Mouse (Mus musculus): ENCODE results near the gene Usp40.

Gene Usp40

DNA sequence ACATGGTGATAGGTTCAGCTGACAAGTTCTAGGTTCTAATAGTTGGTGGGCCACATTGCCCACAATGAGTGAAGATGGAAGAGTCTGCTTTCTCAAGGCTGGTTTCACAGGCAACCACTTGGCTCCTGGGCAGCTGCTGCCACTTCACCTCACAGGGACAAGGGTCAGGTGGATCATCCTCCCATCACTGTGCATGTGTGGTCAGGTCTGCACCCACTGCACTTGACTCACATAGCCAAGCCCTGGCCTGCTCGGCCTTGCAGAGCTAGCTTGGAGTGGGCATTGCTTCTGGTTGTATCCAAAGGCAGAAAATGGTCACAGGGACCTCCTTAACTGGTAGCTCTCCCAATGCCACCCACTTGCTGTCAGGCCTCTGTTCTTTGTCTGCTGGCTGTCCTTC is 66.6 kb downstream of the Usp40 start:
- no peak for DNase-seq

DNA sequence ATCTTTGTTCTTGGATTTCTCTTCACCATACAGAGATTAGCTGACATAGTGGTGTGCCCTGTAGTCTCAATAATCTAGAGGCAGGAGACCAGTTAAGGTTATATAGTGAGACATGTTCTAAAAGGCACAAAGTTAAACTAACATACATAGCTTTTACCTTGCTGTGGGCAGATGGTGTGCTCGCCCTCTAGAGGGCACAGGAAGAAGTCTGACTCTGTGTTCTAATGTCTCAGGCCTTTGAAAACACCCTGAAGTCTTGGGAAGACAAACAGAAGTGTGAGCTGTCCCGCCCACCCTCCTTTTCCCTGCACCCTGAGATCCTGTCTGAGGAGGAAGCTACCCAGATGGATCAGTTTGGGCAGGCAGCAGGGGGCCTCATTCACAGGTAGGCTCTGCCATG is 71.8 kb downstream of the Usp40 start:
- DNase-seq, result peak; percentile 20

DNA sequence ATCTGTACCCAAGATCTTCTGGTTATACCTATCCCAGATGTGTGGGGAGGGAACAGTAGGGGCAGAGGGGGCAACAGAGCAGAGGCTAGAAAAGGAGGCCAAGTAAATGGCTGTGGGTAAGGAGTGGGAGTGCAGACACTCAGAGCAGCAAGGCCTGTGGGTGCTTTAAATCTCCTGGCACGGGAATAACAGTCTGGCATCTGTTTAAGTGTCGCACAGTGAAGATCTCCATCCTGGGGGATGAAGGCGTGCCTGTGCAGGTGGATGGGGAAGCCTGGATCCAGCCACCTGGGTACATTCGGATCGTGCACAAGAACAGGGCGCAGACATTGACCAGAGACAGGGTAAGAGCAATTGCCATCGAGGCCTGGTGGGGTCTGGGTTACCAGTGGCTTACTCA is 72.3 kb downstream of the Usp40 start:
- DNase-seq, result no peak

DNA sequence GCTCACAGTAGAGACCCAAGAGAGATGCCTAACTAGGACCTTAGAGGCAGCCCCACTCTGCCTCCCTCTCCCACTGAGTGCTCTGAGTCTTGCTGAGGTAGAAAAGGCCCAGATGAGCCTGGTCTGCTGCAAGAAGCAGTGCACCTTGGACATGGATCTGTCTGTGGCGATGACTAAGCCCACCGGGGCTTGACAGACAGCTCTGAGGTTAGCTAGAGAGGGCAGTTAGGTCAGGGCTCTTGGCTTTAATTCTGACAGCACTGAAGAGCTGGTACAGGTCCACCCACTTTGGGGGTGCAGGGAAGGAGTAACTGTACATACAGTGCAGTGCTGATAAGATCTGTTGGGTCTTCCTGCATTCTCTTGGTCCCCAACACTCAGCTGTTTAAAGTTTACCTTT is 72.8 kb downstream of the Usp40 start:
- DNase-seq, result peak; percentile 16

DNA sequence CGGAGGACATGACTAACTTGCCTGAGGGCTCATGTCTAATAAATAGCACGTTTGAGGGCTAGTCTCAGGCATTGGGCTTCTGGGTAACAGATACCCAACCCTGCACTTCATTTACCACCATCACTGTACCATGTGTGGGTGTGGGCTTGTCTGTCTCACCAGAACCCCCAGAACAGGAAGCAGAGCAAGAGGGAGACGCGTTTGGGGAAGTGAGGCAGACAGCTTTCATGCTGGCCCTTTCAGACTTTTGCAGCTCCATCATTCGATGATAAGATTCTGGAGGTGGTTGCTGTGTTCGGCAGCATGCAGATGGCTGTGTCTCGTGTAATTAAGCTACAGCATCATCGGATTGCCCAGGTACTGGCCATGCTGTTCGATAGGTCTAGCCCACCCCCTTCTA is 73.3 kb downstream of the Usp40 start:
- peak; percentile 35 for DNase-seq

DNA sequence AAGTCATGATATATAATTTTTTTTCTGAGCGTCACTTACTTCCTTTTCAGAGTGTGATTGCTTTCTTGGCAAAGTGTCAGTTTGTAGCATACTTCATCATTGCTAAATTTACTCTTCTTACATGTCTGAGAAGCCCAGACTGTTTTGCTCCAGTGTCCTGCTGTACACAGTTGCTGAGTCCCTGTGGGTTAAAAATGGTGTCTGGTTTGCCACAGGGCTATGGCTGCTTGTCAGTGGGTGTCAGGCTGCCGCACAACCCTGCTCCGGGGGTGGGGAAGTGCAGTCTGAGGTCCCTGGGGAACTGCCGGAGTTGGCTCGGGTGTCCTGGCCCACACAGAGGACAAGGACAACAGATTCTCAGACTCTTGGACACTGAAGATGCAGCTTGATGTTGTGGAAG is 75.3 kb downstream of the Usp40 start:
- DNase-seq, result no peak

DNA sequence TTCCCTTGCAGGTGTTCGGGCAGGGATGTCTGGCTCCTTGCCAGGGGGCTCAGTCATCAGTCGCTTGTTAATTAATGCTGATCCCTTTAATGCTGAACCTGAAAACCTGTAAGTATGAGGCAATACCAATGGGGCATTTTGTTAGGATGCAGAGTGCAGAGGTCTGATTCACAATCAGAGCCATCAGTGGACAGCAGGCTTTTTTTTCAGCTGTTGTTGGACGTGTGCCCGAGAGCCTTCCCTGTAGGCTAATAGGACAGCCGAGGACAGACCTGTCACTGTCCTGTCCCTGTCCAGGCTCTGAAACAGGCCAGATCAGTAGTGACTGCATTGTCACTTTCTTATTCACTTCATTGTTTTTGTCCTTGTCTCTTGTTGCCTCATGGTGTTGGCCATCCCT is 78.6 kb downstream of the Usp40 start:
- DNase-seq, result no peak

DNA sequence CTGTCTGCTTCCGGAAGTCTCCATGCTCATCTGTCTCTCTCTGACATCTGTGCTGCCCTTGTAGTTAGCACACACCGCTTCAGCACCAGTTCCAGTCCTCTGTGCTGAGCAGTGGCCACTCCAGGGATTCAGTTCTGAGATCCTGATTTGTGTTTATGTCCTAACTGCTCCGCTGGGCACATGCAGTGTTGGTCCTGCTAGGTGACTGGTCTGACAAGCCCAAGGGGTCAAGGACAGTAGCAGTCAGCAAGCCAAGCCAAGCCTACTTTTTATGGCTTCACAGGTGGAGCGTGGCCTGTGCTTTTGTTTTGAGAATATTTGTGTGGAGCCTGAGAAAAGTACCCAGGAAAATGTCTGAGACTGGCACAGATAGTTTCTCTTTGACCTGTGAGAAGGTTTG is 83.5 kb downstream of the Usp40 start:
- DNase-seq, result no peak

DNA sequence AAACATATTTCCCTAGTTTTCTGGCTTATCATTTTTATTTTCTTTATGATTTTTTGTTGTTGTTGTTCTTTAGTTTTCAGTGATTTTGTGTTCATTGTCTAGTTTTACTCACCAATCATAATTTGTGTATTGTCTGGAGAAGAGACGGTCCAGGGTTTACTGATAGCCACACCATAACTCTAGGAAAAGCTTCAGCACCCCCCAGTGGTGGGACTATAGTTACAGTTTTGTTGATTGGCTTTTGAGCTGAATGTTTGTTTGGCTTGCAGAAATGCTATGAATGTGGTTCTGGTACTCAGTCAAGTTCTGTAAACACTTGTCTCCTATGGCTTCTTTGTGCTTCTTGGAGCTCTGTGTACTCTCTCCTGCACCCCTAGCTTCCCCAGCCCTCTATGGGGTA is 85.7 kb downstream of the Usp40 start:
- peak; percentile 58 for DNase-seq

DNA sequence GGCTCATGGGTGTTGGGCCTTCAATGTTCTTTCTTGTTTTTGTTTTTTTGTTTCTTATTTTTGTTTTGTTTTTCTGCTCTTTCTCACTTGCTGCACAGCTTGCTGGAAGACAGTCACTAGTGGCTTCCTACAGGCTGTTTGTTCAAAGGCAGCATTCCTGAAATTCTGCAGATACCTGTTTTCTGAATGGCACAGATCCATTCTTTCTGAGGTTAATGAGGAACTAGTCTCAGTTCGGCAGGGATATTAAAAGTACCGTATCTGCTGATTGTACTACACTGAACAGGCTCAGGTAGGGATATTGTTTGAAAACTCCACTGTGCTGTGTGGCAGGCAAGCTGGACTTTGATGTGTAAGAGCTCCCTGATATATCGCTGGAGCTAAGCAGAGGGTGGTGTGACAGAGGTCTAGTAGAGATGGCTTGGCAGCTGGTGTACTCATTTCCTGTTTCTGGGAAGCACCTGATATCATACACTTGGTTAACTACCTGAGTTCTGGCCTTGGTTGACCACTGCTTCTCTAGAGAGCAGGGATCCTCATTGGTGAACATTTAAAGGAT is 88.2 kb downstream of the Usp40 start:
- DNase-seq, result no peak

DNA sequence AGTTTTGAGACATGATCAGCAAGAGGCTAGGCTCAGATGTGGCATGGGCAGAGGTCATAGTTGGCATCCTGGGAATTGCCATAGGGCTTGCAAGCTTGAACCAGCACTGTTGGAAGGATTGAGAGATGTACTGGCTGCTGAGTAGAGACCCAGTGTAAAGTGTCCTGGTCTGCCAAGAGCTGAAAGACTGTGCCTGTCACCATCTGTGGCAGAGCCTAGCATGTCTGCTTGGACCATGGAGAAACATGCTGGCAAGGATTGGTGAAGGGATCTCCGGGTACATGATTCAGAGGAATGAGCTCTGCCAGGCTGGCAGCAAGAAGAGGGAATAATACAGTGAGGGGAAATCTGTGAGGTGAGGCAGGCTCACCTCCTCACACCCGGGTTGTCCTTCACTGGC is 90.3 kb downstream of the Usp40 start:
- no peak for DNase-seq

DNA sequence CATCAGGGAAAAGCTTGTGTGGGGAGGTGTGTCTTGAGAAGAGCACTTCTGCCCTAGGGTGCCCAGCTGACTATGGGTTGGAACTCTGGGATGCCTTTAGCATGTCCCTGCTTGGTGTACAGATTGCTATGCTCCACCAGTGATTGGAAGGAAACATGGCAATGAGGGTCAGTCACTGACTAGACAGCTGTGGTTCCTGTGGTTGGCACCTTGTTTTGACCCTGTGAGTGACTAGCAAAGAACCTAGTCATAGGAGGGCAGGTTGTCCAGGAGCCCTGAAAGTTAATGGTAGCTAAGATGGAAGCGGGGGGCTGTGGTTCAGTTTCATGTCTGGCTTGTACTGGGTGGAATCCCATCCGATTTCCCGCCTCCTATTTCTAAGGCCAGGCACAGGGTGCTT is 91.0 kb downstream of the Usp40 start:
- no peak for DNase-seq

DNA sequence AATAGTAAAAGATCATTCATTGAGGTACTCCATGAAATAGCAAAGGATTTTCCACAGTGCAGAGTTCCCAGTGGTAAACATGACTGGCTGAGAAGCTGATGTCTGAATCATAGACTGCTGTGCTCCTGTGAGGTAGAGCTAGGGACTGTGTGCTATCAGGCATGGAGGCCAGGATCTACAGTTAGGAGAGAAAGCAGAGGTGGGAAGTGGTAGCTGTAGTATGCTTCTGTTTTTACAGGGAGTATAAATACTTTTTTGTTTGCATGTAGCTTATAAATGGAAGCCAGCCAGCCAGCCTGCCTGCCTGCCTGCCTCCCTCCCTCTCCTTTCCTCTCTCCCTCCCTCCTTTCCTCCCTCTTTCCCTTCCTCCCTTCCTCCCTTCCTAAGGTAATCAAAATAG is 95.0 kb downstream of the Usp40 start:
- no peak for DNase-seq

DNA sequence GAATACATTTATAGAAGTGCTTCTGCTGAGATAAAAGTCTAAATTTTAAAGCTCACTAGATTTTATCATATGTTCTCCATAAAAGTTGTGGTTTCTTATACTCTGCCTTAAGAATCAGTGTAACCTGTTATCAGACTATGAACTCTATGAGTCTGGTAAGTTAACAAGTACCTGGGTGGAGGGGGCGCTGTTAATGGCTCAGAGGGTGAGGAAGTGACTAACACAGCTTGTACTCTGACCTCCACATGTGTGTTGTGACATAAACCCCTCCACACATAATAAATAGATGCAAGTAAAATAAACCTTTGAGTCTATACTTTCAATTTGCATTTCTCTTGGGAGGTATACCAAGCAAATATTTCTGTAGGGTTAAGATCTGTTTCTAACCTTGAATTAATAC is 97.9 kb downstream of the Usp40 start:
- no peak for DNase-seq

DNA sequence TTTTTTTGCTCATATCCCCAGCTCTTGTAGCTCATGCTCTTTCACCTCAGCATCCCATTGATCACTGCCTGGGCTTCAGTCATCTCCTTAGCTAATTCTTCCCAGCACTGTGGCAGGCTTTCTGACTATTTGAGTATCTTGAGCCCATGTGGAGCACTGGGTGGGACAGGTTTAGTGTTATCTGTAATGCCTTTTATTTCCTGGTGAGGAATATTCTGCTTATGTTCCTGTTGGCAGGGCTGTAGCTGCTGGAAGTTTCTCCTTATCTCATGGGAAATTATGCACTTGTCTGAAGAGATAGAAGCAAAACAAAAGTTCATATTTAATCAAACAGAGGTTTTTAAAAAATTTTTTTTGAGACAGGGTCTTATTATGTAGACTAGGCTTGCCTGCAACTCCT is 98.8 kb downstream of the Usp40 start:
- DNase-seq, result no peak

DNA sequence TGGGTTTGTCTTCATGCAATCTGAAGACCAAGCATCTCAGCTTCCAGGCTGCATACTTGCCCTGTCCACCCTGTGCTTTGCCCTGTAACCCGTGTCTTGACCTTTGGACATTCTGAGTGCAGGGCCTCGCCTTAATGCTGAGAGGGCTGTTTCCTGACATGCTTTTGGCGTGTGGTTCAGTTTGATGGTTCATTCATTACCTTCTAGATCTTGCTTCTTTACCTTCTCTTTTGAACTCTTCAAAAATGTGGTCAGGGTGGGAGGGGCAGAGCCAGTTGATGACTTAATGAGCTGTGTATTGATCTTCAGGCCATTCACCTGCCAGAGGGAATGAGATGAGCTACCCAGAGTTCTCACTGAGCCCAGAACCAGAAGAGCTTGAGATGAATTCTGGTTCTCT is 99.6 kb downstream of the Usp40 start:
- no peak for DNase-seq

DNA sequence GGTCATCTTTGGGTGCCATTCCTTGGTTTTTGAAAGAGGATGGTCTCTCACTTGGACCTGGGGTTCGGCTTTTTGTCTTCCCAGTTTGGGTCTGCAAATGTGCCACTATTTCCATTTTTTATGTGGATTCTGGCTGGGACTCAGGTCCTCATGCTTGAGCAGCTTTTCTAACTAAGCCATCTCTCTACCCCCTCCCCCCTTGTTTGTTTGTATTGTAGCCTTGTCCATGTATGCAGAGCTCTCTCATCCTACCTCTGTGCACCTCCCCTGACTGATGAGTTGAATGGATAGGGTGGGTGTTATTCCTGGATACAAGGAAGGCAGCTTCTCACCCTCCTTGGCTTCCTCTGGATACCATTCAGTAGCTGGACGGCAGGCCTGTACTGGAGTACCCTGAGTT is 100.3 kb downstream of the Usp40 start:
- DNase-seq, result no peak

DNA sequence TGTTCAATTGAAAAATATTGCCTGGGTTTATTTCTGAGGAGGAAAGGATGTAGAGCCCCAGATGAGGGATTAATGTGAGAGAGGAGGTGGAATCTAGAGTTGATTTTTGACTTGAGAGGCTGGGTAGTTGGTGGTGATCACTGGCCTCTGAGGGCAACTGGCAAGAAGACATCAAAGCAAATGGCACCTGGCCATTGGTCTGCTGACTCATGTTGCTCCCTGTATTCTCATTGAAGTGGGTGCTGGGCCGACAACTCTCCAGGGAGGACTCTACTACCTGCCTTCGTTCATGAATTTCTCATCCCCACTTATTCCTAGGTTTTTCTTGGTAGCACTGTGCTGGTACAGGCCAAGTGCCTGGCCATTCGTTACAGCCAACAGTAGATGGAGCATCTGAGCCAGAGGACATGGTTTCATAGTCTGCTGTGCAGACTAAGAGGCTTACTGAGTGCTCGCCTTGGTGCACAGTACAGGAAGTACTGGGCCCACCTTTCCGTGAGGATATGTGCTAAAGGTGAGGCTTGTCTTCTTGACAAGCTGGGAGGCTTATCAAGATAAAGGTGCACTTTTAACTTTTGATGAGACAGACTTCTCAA is 101.9 kb downstream of the Usp40 start:
- peak; percentile 46 for DNase-seq

DNA sequence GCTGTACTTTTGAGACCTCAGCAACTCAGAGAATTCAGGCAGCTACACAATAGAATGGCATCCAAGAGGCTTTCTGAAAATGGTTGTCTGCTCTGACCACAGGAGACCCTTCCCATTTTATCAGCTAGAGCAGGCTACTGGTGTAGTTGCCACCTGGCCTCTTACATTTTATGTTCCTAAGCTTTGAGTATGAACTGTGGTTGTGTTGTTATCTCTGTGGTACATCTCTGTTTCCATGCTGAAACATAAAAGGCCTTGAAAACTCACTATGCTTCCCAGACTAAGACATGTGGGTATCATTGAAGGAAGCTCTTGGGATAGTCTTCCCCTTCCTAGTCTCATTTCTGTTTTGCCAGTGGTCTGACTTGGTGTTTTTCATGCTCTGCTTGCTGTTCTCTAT is 106.2 kb downstream of the Usp40 start:
- no peak for DNase-seq

DNA sequence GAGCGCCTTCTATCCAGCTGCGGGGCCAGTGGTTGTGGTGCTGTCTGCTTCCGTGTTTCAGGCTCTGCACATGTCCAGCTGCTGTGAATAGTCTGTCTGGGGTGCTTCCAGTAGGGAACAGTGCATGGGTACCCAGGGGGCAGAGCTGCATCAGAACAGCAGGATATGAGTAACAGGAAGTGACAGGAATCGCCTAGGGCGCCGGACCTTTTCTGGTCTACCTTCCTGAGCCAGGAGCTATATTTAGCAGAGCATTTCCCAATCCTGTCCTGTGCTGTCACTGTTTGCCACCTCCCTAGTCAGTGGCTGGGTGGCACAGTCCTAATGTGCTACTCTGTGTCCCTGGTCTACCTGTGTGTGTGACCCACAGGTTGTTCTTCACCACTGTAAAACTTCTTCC is 107.4 kb downstream of the Usp40 start:
- peak; percentile 46 for DNase-seq

DNA sequence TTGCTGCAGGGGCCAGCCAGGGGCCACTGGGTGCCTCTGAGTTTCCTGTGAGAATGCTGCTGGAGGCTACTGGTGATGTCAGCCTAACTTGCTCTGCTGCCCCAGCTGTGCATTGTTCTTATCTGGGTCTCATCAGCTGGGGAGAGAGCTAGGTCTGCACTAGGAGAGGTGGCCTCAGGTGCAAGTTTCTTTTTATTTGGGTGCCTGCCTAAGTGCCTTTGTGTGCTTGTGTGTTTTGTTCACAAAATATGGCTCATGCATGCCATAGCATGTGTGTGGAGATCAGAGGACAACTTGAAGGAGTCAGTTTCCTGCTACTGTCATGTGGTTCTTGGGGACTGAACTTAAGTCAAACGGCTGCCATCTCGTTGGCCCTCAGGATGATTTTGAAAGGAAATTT is 108.7 kb downstream of the Usp40 start:
- peak; percentile 74 for DNase-seq

DNA sequence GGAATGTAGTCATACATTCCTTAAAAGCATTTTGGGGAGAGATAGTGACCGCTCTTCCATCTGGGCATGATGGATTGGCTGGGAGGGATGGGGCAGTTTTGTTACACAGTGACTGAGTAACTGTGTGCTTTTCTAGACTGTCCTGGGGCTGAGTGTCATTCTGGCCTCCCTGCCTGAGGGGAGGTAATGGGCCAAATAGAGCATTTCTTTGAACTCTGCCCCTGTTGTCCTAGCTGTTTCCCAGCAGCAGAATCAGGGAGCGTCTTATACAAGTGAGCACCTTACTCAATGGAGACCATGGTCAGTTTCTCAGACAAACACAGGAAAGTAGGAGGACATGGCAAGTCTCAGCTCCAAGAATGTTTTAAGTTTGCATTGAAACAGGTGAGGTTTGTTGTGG is 111.4 kb downstream of the Usp40 start:
- DNase-seq, result no peak

Data from thymus, postnatal 25 days (tissue).